Mouse (Mus musculus) heart, postnatal 14 days (tissue): ENCODE measurements around the gene Tead1. TPM values are rescaled to one million over a fixed set of nuclear protein-coding genes. Genes with fewer than 3 reads are reported as not detected.
A peak's percentile ranks its signal among the peaks of the same experiment; 100 is the strongest.

ENCODE experiments used
- DNase-seq, 2 experiments: peaks; one replicate each; pipeline ENCODE4 v3.0.0; 2021 to 2022
- intact Hi-C: fragments of 180-260 bp; cut with DNase I; formaldehyde crosslinking; loops from one replicate; pipeline ENCODE4 v1.15.1; 2025
- microRNA-seq, 2 experiments: library from miRNA; unstranded; fragments of <30 nt; microRNA quantifications; one replicate each; pipeline ENCODE4 v1.2.0; 2021 to 2022
- total RNA-seq, 2 experiments: library from RNA; stranded (reverse); gene quantifications; 2 replicates each; pipeline ENCODE4 v1.2.3; 2021

Tead1 gene
- total RNA-seq, 2 experiments from 2014 or later: 147 to 154 TPM

DNA sequence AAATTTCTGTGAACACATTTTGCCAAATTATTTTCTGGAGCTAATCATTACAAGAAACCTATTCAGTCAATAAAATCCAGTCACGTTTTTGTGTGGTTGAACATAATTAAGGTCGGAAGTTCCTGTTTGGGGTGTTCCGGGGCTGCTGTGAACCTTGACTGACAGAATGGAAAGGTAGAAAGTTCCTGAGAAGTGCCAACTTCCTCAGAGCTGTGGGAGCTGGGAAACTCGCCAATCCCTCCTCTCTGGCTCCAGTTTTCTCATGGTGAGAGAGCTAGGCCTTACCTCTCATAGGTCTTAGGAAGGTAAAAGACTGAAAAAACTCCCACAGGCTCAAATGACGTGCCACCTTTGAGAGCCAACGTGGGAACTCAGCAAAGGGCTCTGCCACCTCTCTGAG lies 267.6 kb downstream of the Tead1 start:
- no peak for DNase-seq
- intact Hi-C loops: no loop called here

DNA sequence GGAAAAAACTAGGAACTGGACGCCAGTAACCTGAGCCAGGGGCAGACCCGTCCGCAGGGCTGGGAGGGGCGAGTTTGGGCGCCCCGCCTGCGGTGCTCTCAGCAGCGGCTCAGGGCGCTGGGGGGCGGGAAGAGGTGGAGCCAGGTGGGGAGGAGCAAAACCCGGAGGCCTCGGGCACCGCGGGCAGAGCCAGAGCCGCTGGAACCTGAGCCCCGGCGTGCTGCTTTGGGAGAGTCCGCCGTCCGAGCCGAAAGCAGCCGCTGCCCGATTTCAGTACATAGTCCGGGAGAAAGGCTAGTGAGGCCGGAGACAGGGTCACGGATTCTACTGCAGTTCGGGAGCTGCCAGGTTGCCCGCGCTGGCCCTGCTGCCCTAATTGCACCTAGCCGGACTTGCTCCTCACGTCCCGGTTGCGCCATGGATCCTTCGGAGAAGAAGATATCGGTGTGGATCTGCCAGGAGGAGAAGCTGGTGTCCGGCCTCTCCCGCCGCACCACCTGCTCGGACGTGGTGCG lies 274.7 kb downstream of the Tead1 start, which contains the start of gene Rassf10:
Gene Rassf10 (plus strand): TSS at position 186 of the 515 bp plus-strand sequence.
- intact Hi-C loops: no loop called here
- peak; percentile 81 for DNase-seq

DNA sequence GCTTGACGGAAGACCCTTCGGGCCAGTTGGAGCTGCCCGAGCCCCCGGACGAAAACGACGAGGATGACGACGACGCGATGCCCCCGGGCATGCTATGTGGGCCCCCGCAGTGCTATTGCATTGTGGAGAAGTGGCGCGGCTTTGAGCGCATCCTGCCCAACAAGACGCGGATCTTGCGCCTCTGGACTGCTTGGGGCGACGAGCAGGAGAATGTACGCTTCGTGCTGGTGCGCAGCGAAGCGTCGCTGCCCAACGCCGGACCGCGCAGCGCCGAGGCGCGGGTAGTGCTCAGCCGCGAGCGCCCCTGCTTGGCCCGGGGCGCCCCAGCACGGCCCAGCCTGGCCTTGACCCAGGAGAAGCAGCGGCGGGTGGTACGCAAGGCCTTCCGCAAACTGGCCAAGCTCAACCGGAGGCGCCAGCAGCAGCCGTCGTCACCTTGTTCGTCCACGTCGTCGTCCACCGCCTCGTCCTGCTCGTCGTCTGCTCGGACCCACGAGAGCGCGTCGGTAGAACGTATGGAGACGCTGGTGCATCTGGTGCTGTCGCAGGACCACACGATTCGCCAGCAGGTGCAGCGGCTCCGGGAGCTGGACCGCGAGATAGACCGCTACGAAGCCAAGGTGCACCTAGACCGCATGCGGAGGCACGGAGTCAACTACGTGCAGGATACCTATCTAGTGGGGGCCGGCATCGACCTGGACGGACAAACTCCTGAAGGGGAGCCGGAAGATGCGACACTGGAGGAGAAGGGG lies 275.4 kb downstream of the Tead1 start:
- DNase-seq: peak; percentile 20 to 35
- intact Hi-C loops: loop anchor here (5.0 kb wide), 1 partner anchor 103 kb away; no protein-coding TSS in a partner anchor

DNA sequence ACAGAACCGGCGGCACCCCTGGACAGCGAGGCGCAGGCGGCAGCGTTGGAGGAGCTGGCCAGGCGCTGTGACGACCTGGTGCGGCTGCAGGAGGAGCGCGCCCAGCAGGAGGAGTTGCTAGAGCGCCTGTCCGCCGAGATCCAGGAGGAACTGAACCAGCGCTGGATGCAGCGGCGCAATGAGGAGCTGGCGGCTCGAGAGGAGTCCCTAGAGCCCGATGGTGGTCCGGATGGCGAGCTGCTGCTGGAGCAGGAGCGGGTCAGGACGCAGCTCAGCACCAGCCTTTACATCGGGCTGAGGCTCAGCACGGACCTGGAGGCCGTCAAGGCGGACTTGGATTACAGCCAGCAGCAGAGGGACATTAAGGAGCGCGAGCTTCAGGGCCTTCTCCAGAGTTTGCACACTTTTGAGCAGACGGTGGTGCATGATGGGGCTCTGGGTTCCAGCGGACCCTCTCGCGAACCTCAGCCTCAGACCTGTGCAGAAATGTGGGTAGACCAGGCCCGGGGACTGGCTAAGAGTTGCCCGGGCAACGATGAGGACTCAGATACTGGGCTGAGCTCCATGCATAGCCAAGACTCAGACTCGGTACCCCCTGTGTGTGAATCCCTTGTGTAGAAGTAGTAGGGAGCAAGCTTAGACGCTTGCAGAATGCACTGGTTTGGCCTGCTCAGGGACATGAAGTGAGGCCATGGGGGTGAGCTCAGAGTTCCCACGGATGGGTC lies 276.1 kb downstream of the Tead1 start:
- peak; percentile 25 to 45 for DNase-seq
- intact Hi-C loops: loop anchor here (5.0 kb wide), 1 partner anchor 102 kb away; no protein-coding TSS in a partner anchor

DNA sequence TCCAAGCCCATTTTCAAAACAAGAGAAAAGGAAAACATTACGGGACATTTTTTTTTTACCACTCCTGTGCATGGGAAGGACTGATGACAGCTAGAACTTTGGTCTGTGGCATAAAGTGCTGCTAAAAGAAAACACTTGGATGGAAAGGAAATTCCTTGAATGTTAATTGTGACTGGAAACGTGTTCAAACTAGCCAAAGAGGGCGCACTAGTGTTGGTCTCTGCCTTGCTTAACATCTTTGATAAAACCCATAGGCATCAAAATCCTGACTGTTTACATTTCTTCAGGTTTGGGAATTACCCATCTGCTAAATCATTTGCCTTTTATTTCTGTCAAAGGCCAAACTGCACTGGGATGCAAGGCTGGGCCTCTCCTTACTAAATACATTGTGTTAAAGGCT lies 276.8 kb downstream of the Tead1 start:
- DNase-seq: no peak
- intact Hi-C loops: loop anchor here (5.0 kb wide), 1 partner anchor 101 kb away; no protein-coding TSS in a partner anchor

Small RNA genes within 50 kb of the gene (microRNA-seq; reads per million reads assigned to microRNA genes)
- 0 reads per million in 2 experiments for gene Gm44462
